Mouse (Mus musculus) right cerebral cortex, postnatal 36 days (tissue): ENCODE data around the gene Gabra4.
A peak's percentile ranks its signal among the peaks of the same experiment; 100 is the strongest.
"Not testable (repeated sequence)": the region's sequence is repeated elsewhere in the genome, so short reads cannot be mapped to it uniquely, and the experiment has no call there.

Experiments
- DNase-seq, 2 experiments: peaks; one replicate each; pipeline ENCODE4 v3.0.0; 2022; ENCODE audit warnings: low spot score in 2 of 2, mixed read lengths in 1 of 2

Gabra4 gene

GRCm38 (mm10) chr5:71658115-71658497 lies at the start of gene Gabra4:
Gene Gabra4, minus strand, starts transcription at chr5:71658308.
- no peak for DNase-seq

DNA sequence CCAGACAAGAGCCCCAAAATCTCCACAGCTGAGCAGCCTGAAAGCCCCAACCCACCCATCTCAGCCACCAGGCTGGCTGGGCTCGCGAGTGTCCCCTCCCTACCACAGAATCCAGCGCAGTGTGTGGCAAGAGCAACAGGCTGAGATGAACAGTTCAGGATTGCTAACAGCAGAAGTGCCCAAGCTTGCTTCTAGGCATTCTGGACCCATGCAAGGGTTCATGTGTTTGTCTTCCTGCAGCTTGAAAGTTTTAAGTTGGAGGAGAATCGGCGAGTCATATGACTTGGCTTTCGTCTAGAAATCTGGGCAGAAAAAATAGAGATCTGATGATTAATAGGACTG lies 43.1 kb upstream of the Gabra4 start:
- DNase-seq, result no peak

GRCm38 (mm10) chr5:71700468-71701272 lies 42.6 kb upstream of the Gabra4 start:
- peak; percentile 53 to 58 for DNase-seq

GRCm38 (mm10) chr5:71699696-71700467 lies 41.8 kb upstream of the Gabra4 start:
- peak; percentile 66 to 67 for DNase-seq

DNA sequence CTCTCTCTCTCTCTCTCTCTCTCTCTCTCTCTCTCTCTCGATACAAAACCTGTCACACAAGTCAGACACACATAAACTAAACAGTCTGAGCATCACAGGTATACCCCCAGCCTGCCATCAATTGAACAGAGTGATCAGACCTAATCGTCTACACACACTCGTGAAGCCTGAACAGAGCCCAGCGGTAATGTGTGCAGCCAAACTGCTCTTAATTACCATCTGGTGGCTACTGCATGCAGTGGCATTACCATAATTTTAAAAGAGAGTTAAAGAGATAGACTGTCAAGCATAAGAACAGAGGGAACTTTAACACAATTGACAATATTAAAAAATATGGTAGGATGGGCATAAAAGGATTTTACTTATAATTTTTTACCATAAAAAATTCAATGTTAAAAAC lies 7.5 kb upstream of the Gabra4 start:
- no peak for DNase-seq

- DNase-seq, result peak; percentile 64 to 68
These were observed 510 bp downstream of the Gabra4 start, which contains the start of gene Gabrb1 for GRCm38 (mm10) chr5:71657482-71658114. Gene Gabrb1, plus strand, starts transcription at chr5:71658113.

DNA sequence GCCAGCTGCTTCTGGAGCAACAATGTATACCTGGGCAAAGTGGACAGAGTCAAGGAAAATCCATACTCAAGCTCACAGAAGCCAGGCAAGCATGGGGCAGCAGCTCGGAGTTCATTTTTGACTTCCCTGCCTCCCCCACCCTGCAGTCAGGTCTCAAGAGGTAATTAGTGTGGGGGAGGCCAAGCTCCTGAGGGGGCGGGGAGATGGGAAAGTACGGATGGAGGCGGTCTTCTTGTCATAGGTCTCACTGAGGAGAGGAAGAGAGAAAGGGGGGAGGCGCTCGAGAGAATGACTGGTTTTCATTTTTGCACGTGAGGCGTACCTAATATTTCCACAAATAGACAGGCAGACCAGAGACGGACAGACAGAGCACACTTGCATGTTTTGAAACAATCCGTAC lies 1.3 kb downstream of the Gabra4 start:
- peak; percentile 45 to 47 for DNase-seq

GRCm38 (mm10) chr5:71654056-71654455 lies 4.1 kb downstream of the Gabra4 start:
- DNase-seq, result no peak

GRCm38 (mm10) chr5:71648108-71648507 lies 10.0 kb downstream of the Gabra4 start:
- no peak for DNase-seq

GRCm38 (mm10) chr5:71639804-71640203 lies 18.3 kb downstream of the Gabra4 start:
- DNase-seq, result no peak

GRCm38 (mm10) chr5:71627820-71628219 lies 30.3 kb downstream of the Gabra4 start:
- DNase-seq, result no peak

GRCm38 (mm10) chr5:71616734-71617133 lies 41.4 kb downstream of the Gabra4 start:
- DNase-seq, result no peak

- DNase-seq, result no peak
These were observed 43.8 kb downstream of the Gabra4 start for GRCm38 (mm10) chr5:71614311-71614710.

DNA sequence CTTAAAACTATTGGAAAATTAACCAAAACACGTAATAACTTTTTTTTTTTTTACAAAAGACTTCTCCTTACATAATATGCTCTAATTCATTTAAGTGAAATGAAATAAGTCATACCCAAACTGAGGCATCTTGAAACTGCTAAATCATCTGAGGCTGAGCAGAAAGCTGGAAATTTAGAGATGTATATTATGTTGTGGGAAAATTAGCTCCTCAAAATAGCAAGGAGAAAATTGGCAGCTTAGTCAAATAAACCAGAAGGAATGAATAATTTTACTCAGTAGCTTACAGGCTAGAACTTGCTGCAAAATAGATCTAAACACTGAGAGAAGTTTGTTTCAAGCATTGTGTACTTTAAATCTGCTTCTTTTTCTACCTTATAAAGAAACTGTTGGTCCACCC lies 49.4 kb downstream of the Gabra4 start:
- DNase-seq, result no peak

DNA sequence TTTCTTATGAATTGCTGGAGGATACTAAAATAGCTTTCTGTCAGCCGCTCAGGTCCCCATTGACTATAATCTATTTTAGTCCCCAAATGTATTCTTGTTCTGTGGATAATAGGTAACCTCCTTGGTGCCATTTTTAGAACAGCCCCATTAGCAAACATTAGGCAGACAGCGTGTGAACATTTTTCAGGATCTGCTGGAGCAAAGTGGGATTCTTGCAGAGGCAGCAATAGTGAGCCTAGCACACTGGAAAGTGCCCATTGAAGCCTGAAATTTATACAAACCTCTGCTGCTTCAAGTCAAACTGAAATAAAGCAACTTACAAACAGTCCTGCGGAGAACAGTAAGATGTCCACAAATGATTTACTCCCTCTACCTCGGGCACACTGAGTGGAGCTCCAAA lies 51.2 kb downstream of the Gabra4 start:
- DNase-seq, result no peak

DNA sequence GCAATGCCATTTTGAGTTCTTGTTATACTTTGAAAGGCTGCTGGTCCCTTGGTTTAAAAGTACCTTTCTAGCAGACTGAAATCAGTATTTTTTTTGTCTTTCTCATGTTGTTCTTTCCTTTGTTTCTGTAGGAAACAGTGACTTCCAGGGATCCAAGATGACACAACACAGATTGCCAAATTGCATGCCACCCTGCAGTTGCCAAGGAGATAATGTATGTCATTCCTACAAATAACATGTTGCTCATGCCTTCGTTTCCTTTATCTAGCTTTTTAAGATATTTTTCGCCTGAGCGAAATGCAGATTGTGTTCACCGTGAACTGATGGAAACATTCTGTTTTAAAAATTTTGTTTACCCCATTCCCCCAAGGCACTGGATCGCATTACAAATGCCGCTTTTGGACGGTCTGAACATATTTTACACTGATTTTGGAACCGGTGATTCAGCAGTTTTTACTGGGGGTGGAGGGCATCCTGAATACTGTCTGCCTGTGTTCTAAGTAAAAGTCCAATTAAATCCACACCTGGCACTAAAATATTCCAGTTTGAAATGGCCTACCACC lies 53.9 kb downstream of the Gabra4 start:
- DNase-seq, result peak; percentile 19 to 40

DNA sequence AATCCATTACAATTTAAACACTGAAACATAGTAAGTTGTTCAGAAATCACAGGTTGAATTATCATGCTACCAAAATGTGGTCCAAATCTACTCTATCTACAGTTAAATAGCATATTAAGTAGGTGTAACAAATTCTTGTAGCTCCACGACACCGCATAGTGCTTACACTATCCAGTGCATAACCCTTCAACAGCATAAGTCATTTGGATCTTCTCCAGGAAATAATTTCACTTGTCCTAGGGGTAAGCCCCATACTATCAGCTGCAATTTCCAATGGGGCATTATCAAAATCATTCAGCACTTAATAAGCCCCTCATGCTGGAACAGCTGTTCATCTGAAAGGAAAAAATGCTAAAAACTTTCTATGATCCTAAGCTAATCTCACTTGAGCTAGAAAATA lies 62.8 kb downstream of the Gabra4 start:
- DNase-seq, result no peak

DNA sequence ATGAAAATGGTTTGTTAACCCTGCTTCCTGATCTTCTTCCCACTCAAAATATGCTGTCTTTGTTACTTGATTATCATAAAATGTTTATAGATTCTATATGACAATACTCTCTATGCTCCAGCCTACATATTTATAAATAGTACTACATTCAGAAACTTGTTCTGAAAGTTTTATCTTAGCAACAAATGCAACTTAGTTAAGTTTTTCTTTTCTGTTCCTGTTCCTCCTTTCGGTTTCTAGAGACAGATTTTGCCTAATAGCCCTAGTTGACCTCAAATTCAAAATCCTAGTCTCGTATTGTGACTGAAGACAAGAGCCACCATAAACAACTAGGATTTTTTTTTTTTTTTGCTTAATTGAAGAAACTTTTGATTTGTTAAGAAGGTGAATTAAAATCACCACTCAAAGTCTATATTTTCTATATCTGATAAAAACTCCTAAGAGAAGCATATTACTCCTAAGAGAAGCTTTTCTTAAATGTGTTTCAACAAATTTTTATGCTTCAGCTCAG lies 64.3 kb downstream of the Gabra4 start:
- DNase-seq, result no peak

DNA sequence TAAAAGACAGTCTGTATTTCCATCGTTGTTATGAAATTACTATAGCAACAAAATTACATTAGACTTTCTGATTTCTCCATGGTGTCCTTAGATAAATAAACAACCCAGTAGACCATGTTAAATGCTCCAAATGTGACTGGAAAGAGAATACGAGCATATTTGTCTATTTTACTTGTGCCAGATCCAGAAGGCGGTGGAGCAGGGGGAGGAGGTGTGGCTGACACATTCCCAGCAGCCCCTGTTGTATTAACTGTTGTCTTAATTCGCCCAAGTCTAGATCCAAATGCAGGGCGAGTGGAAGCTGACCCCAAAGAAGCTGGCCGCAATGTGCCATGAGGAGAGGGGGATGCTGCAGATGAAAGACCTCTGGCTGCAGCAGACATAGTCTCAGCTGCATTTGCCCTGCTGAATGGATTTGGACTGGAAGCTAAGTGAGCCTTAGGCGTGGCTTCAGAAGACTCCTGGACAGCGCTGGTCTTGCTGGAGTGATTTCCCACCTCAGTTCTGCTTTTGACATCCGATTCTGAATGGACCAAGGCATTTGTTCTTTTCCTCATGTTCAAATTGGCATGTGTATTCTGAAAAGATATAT lies 86.4 kb downstream of the Gabra4 start:
- DNase-seq, result no peak

DNA sequence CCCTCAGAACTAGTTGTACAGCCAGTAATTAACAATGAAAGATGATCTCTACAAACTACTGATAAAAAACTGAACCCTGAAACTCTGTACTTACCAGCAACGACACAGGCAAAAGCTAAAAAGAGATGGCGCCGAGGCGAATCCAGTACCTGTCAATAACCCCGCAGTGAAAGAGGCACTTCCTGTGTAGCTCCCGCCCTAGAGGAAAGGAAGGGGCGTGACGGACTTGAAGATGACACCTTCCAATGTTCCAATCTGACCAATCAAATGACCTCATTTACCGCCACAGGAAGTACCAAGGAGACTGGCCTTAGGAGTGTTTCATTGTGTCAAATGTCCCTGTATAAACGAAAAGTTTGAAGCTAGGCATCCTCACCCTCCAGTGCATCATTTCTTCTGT lies 110.0 kb downstream of the Gabra4 start, which contains the start of gene Cox7b2:
Gene Cox7b2, minus strand, starts transcription at position 127 of the 400 bp plus-strand sequence.
- DNase-seq, result no peak

GRCm38 (mm10) chr5:71545554-71545953 lies 112.6 kb downstream of the Gabra4 start:
- DNase-seq, result no peak

GRCm38 (mm10) chr5:71525486-71525885 lies 132.6 kb downstream of the Gabra4 start:
- not testable (repeated sequence) for DNase-seq
